Mouse (Mus musculus) lung, postnatal 14 days (tissue): ENCODE data around the gene Itga1.

Experiments used
- DNase-seq: peaks from one replicate; pipeline ENCODE4 v3.0.0; 2021

The Itga1 gene

GRCm38 (mm10) chr13:115101355-115102191, at the start of gene Itga1, which contains the start of gene Gm49395:
Gene Itga1, minus strand, starts transcription at chr13:115101964.
Gene Gm49395, minus strand, starts transcription at chr13:115101921.
- DNase-seq: peak; percentile 86

GRCm38 (mm10) chr13:115150602-115151001, 48.8 kb upstream of the Itga1 start:
- no peak for DNase-seq

- DNase-seq: no peak
Observed at GRCm38 (mm10) chr13:115149849-115150248, 48.1 kb upstream of the Itga1 start.

GRCm38 (mm10) chr13:115143575-115143974, 41.8 kb upstream of the Itga1 start:
- DNase-seq: no peak

- no peak for DNase-seq
Observed at GRCm38 (mm10) chr13:115142066-115142465, 40.3 kb upstream of the Itga1 start.

- DNase-seq: no peak
Observed at GRCm38 (mm10) chr13:115138513-115138912, 36.7 kb upstream of the Itga1 start.

GRCm38 (mm10) chr13:115136761-115137160, 35.0 kb upstream of the Itga1 start:
- no peak for DNase-seq

- no peak for DNase-seq
Observed at GRCm38 (mm10) chr13:115132435-115132834, 30.7 kb upstream of the Itga1 start.

GRCm38 (mm10) chr13:115131381-115131780, 29.6 kb upstream of the Itga1 start:
- DNase-seq: no peak

- DNase-seq: no peak
Observed at GRCm38 (mm10) chr13:115130035-115130434, 28.3 kb upstream of the Itga1 start.

- no peak for DNase-seq
Observed at GRCm38 (mm10) chr13:115127826-115128225, 26.1 kb upstream of the Itga1 start.

GRCm38 (mm10) chr13:115126534-115126933, 24.8 kb upstream of the Itga1 start:
- DNase-seq: no peak

- no peak for DNase-seq
Observed at GRCm38 (mm10) chr13:115125130-115125529, 23.4 kb upstream of the Itga1 start.

GRCm38 (mm10) chr13:115124521-115124920, 22.8 kb upstream of the Itga1 start:
- no peak for DNase-seq

- no peak for DNase-seq
Observed at GRCm38 (mm10) chr13:115118756-115119155, 17.0 kb upstream of the Itga1 start.

GRCm38 (mm10) chr13:115118195-115118594, 16.4 kb upstream of the Itga1 start:
- no peak for DNase-seq

GRCm38 (mm10) chr13:115116930-115117621, 15.3 kb upstream of the Itga1 start:
- no peak for DNase-seq

- DNase-seq: no peak
Observed at GRCm38 (mm10) chr13:115109628-115110027, 7.9 kb upstream of the Itga1 start.

GRCm38 (mm10) chr13:115107436-115107835, 5.7 kb upstream of the Itga1 start:
- DNase-seq: no peak

- no peak for DNase-seq
Observed at GRCm38 (mm10) chr13:115106183-115106582, 4.4 kb upstream of the Itga1 start.

GRCm38 (mm10) chr13:115102754-115103153, 990 bp upstream of the Itga1 start:
- no peak for DNase-seq

- DNase-seq: no peak
Observed at GRCm38 (mm10) chr13:115100381-115101177, 1.2 kb downstream of the Itga1 start.

GRCm38 (mm10) chr13:115099381-115099780, 2.4 kb downstream of the Itga1 start:
- no peak for DNase-seq
